Mouse (Mus musculus) CH12.LX (cell line): ENCODE data around the gene Kcnn4. TPM values are rescaled to one million over a fixed set of nuclear protein-coding genes. Genes with fewer than 3 reads are reported as not detected.

ENCODE experiments used
- DNase-seq: peaks from one replicate; pipeline ENCODE4 v3.0.0-alpha.2; 2013; ENCODE audit errors: extremely low read depth
- H3K27ac ChIP-seq: 2 replicates; pipeline ENCODE4 v1.5.1; 2012; ENCODE audit warnings: low read depth, mild to moderate bottlenecking, control low read depth, moderate library complexity; ENCODE audit not compliant: insufficient read depth
- H3K27me3 ChIP-seq: replicated peaks from 2 replicates; pipeline ENCODE3; 2012; ENCODE audit warnings: inconsistent platforms
- H3K36me3 ChIP-seq, 2 experiments: replicated peaks in 1 of 2; 2 replicates each; pipeline versions ENCODE3 to v1.6.1; 2012; ENCODE audit warnings: inconsistent platforms in 1 of 2, low read length in 1 of 2, mild to moderate bottlenecking in 1 of 2, mixed read lengths in 1 of 2, moderate library complexity in 1 of 2; ENCODE audit not compliant: control insufficient read depth in 1 of 2, insufficient read depth in 1 of 2
- H3K4me1 ChIP-seq, 2 experiments: 2 replicates each; pipeline ENCODE4 v1.6.1; 2012; ENCODE audit warnings: inconsistent platforms in 1 of 2, moderate library complexity in 1 of 2; ENCODE audit not compliant: insufficient read depth in 2 of 2, control insufficient read depth in 1 of 2
- H3K4me2 ChIP-seq: 2 replicates; pipeline ENCODE4 v1.6.1; 2012; ENCODE audit warnings: low read depth, mild to moderate bottlenecking, control low read depth; ENCODE audit not compliant: poor library complexity, insufficient read depth, severe bottlenecking
- H3K4me3 ChIP-seq, 3 experiments: fragments of 150-350 bp in 1 of 3; sonication (generic) in 1 of 3; replicated peaks in 1 of 3; 2 replicates each; pipeline versions ENCODE3 to v1.5.1; 2011 to 2012; ENCODE audit warnings: low read depth in 2 of 3, low read length in 2 of 3, mild to moderate bottlenecking in 2 of 3, moderate library complexity in 2 of 3, control low read depth in 1 of 3, improper control_type of control experiment in 1 of 3, inconsistent platforms in 1 of 3, mixed read lengths in 1 of 3; ENCODE audit not compliant: poor library complexity in 1 of 3
- H3K79me2 ChIP-seq: replicated peaks from 2 replicates; pipeline ENCODE4 v1.6.1; 2012; ENCODE audit warnings: mild to moderate bottlenecking, moderate library complexity; ENCODE audit not compliant: control insufficient read depth, poor library complexity, insufficient read depth, severe bottlenecking; ENCODE audit errors: extremely low read depth
- H3K9ac ChIP-seq: 2 replicates; pipeline ENCODE4 v1.6.1; 2012; ENCODE audit warnings: low read depth, mild to moderate bottlenecking, control low read depth, moderate library complexity; ENCODE audit not compliant: insufficient read depth
- H3K9me3 ChIP-seq: replicated peaks from 2 replicates; pipeline ENCODE3; 2012; ENCODE audit warnings: low read length, inconsistent platforms, mixed read lengths
- BHLHE40 ChIP-seq: IDR thresholded peaks from 2 replicates; pipeline ENCODE4 v1.6.1; 2011; ENCODE audit warnings: mild to moderate bottlenecking, low read depth, low read length, improper control_type of control experiment
- CHD2 ChIP-seq: IDR thresholded peaks from 2 replicates; pipeline ENCODE4 v1.6.1; 2011; ENCODE audit warnings: low read length, improper control_type of control experiment
- CTCF ChIP-seq, 2 experiments: IDR thresholded peaks in 1 of 2; conservative IDR thresholded peaks in 1 of 2; 2 replicates each; pipeline ENCODE4 v1.5.1; 2011 to 2012; ENCODE audit warnings: low read depth in 2 of 2, low read length in 2 of 2, improper control_type of control experiment in 1 of 2, inconsistent platforms in 1 of 2, mild to moderate bottlenecking in 1 of 2, moderate library complexity in 1 of 2
- E2F4 ChIP-seq: IDR thresholded peaks from 2 replicates; pipeline ENCODE4 v1.6.1; 2011; ENCODE audit warnings: low read depth, low read length, improper control_type of control experiment; ENCODE audit not compliant: insufficient replicate concordance
- HCFC1 ChIP-seq: IDR thresholded peaks from 2 replicates; pipeline ENCODE4 v1.6.1; 2012; ENCODE audit warnings: low read depth, mild to moderate bottlenecking, inconsistent platforms, low read length, improper control_type of control experiment
- IRF4 ChIP-seq: IDR thresholded peaks from 2 replicates; pipeline ENCODE4 v1.6.1; 2014; ENCODE audit warnings: low read depth, mild to moderate bottlenecking, inconsistent platforms, low read length, improper control_type of control experiment
- JUN ChIP-seq: IDR thresholded peaks from 2 replicates; pipeline ENCODE4 v1.6.1; 2011; ENCODE audit warnings: low read depth, mild to moderate bottlenecking, low read length, improper control_type of control experiment, moderate library complexity; ENCODE audit not compliant: insufficient read depth
- KAT2A ChIP-seq: IDR thresholded peaks from 2 replicates; pipeline ENCODE4 v1.6.1; 2012; ENCODE audit warnings: low read length, improper control_type of control experiment, inconsistent platforms; ENCODE audit not compliant: insufficient replicate concordance
- MAX ChIP-seq: IDR thresholded peaks from 2 replicates; pipeline ENCODE4 v1.6.1; 2011; ENCODE audit warnings: low read length, improper control_type of control experiment
- NELFE ChIP-seq: IDR thresholded peaks from 2 replicates; pipeline ENCODE4 v1.6.1; 2011; ENCODE audit warnings: low read depth, low read length, improper control_type of control experiment
- NRF1 ChIP-seq: IDR thresholded peaks from 2 replicates; pipeline ENCODE4 v1.6.1; 2014; ENCODE audit warnings: low read depth, mild to moderate bottlenecking, inconsistent platforms, low read length, improper control_type of control experiment, moderate library complexity
- POLR2AphosphoS2 ChIP-seq: IDR thresholded peaks from 2 replicates; pipeline ENCODE4 v1.6.1; 2011; ENCODE audit warnings: low read depth, low read length, improper control_type of control experiment
- RAD21 ChIP-seq: IDR thresholded peaks from 2 replicates; pipeline ENCODE4 v1.6.1; 2011; ENCODE audit warnings: low read depth, mild to moderate bottlenecking, low read length, improper control_type of control experiment, moderate library complexity
- RCOR1 ChIP-seq: conservative IDR thresholded peaks from 2 replicates; pipeline ENCODE4 v1.6.1; 2012; ENCODE audit warnings: low read depth, mild to moderate bottlenecking, inconsistent platforms, low read length, improper control_type of control experiment
- SMC3 ChIP-seq: IDR thresholded peaks from 2 replicates; pipeline ENCODE4 v1.6.1; 2011; ENCODE audit warnings: low read depth, low read length, improper control_type of control experiment
- TBP ChIP-seq: conservative IDR thresholded peaks from 2 replicates; pipeline ENCODE4 v1.6.1; 2011; ENCODE audit warnings: low read depth, low read length, improper control_type of control experiment
- USF1 ChIP-seq: IDR thresholded peaks from 2 replicates; pipeline ENCODE4 v1.6.1; 2014; ENCODE audit warnings: low read depth, mild to moderate bottlenecking, inconsistent platforms, low read length, improper control_type of control experiment
- ZC3H11A ChIP-seq: IDR thresholded peaks from 2 replicates; pipeline ENCODE4 v1.6.1; 2012; ENCODE audit warnings: low read depth, mild to moderate bottlenecking, inconsistent platforms, low read length, improper control_type of control experiment
- dilution Hi-C: fragments of 300-500 bp; cut with MboI; formaldehyde crosslinking; loops from 2 replicates; pipeline ENCODE4 v1.14.3; 2020; ENCODE audit warnings: low sequenced_read_pairs; ENCODE audit not compliant: extremely low pct_unique_long_range_greater_than_20kb, extremely low pct_ligation_motif_present
- in situ Hi-C: fragments of 300-500 bp; cut with MboI; formaldehyde crosslinking; loops from 3 replicates; pipeline ENCODE4 v1.14.3; 2019; ENCODE audit warnings: low sequenced_read_pairs, low pct_ligation_motif_present, low pct_unique_long_range_greater_than_20kb, mixed read lengths
- polyA plus RNA-seq: library from polyadenylated mRNA; unstranded; fragments of >175 nt; gene quantifications from 2 replicates; pipeline ENCODE4 v1.2.1, GENCODE M21; 2012; ENCODE audit warnings: low read depth; ENCODE audit not compliant: insufficient read length
- total RNA-seq, 2 experiments: library from RNA; depleted of rRNA; stranded (reverse); fragments of 300-350 nt in 1 of 2; fragments of >200 nt in 1 of 2; gene quantifications; 2 replicates each; pipeline ENCODE4 v1.2.3; 2012 to 2014

The Kcnn4 gene
- total and polyA plus RNA-seq, 3 experiments = 8.2 to 12.9 (median 10.5) TPM

DNA sequence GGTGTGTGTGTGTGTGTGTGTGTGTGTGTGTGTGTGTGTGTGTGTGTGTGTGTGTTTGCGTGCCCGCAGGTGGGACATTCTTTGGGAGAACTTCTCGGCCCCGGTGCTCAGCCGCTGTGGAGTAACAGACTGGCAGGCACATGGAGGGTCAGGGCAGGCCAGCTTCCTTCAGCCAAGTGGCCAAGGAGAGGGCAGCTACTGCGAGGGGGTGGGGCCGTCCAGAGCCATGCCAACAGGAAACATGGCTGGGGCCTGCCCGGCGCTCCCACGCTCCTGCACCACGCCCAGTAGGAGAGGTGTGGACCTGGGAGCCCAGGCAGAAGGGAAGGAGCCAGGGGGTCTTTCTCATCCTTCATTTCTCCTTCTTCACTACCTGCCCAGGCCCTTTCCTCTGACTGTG, 2.2 kb downstream of the Kcnn4 start:
- Histone ChIP-seq H3K4me3 (no peak overlapping the region), H3K36me3 (peaks cover 0 to 4% of the 10 kb centered on the region in 2 experiments), H3K4me1 (peaks cover 48 to 67% of the 10 kb centered on the region in 2 experiments), H3K27ac (no peak overlapping the region), H3K4me2 (no peak overlapping the region), H3K9me3 (no peaks in the 10 kb centered on the region), H3K27me3 (no peaks in the 10 kb centered on the region), H3K9ac (no peak overlapping the region), H3K79me2 (no peaks in the 10 kb centered on the region)
- dilution Hi-C loops = no loop called here
- no peak for DNase-seq
- in situ Hi-C loops = no loop called here
- TF ChIP-seq CHD2 (no peak), TBP (no peak), CTCF (conservative IDR thresholded peaks at IDR 0.05 in 1 of 2, IDR thresholded peaks at IDR 0.05 in 1 of 2; ENCODE audit: low read depth in 2 of 2, low read length in 2 of 2) (no peak), ZC3H11A (no peak), RCOR1 (no peak), IRF4 (no peak), SMC3 (no peak), BHLHE40 (no peak), KAT2A (no peak), POLR2AphosphoS2 (no peak), USF1 (no peak), NRF1 (no peak), E2F4 (no peak), MAX (no peak)

DNA sequence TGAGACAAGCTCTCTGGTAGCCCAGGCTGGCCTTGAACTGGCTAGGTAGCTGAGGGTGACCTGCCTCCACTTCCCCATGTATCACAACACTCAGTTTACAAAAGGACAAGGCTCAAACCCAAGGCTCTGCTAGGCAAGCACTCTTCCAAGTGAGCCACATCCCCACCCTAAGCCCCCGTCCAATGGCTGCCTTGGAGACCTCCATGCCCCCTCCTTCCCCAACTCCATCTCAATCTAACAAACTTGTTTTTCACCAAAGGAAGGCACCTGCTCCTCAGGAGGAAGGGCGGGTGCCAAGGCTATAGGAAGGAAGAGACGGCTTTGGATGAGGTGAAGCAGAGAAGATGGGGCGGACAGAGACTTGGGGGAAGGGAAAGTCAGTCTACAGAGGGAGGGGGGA, 2.7 kb downstream of the Kcnn4 start:
- no peak for TF ChIP-seq NELFE
- no peak for TF ChIP-seq JUN
- no peak for TF ChIP-seq HCFC1
- TF ChIP-seq RAD21 = no peak
- no peak for TF ChIP-seq TBP
- TF ChIP-seq E2F4 = no peak
- Histone ChIP-seq H3K9ac (no peak overlapping the region), H3K27me3 (no peaks in the 10 kb centered on the region), H3K79me2 (no peaks in the 10 kb centered on the region), H3K4me3 (no peak overlapping the region), H3K4me1 (peaks cover 50 to 72% of the 10 kb centered on the region in 2 experiments), H3K27ac (no peak overlapping the region), H3K4me2 (no peak overlapping the region), H3K36me3 (peaks cover 0 to 7% of the 10 kb centered on the region in 2 experiments), H3K9me3 (no peaks in the 10 kb centered on the region)
- DNase-seq = no peak
- in situ Hi-C loops (no loop called here), dilution Hi-C loops (no loop called here)
